Mouse (Mus musculus) myocyte (in vitro differentiated cells): ENCODE results near the gene Srgap2.

Experiments used
- MAX ChIP-seq: IDR thresholded peaks from one replicate; pipeline ENCODE4 v1.6.1; 2011; ENCODE audit warnings: low read depth, mild to moderate bottlenecking, control low read depth
- MYOD1 ChIP-seq, 3 experiments: IDR thresholded peaks; one replicate each; pipeline ENCODE4 v1.6.1; 2011; ENCODE audit warnings: control low read depth in 2 of 3, low read depth in 2 of 3, mild to moderate bottlenecking in 2 of 3, moderate library complexity in 1 of 3; ENCODE audit not compliant: insufficient read length in 2 of 3, control insufficient read depth in 1 of 3
- MYOG ChIP-seq, 3 experiments: IDR thresholded peaks; one replicate each; pipeline ENCODE4 v1.6.1; 2011; ENCODE audit warnings: control low read depth in 2 of 3, low read depth in 2 of 3, mild to moderate bottlenecking in 2 of 3; ENCODE audit not compliant: insufficient read length in 2 of 3, control insufficient read depth in 1 of 3, insufficient read depth in 1 of 3
- POLR2A ChIP-seq: IDR thresholded peaks from one replicate; pipeline ENCODE4 v1.6.1; 2011; ENCODE audit warnings: low read depth, mild to moderate bottlenecking, control low read depth, moderate library complexity; ENCODE audit not compliant: insufficient read length
- POLR2AphosphoS2 ChIP-seq: IDR thresholded peaks from one replicate; pipeline ENCODE4 v1.6.1; 2011; ENCODE audit warnings: low read depth, control low read depth; ENCODE audit not compliant: insufficient read length
- REST ChIP-seq: IDR thresholded peaks from one replicate; pipeline ENCODE4 v1.6.1; 2011; ENCODE audit warnings: mild to moderate bottlenecking, control low read depth, moderate library complexity; ENCODE audit not compliant: insufficient read depth, insufficient read length
- TCF12 ChIP-seq: IDR thresholded peaks from one replicate; pipeline ENCODE4 v1.6.1; 2011; ENCODE audit warnings: mild to moderate bottlenecking, control low read depth; ENCODE audit not compliant: poor library complexity, insufficient read depth, severe bottlenecking
- USF1 ChIP-seq: IDR thresholded peaks from one replicate; pipeline ENCODE4 v1.6.1; 2011; ENCODE audit warnings: low read depth, mild to moderate bottlenecking, control low read depth, moderate library complexity

DNA sequence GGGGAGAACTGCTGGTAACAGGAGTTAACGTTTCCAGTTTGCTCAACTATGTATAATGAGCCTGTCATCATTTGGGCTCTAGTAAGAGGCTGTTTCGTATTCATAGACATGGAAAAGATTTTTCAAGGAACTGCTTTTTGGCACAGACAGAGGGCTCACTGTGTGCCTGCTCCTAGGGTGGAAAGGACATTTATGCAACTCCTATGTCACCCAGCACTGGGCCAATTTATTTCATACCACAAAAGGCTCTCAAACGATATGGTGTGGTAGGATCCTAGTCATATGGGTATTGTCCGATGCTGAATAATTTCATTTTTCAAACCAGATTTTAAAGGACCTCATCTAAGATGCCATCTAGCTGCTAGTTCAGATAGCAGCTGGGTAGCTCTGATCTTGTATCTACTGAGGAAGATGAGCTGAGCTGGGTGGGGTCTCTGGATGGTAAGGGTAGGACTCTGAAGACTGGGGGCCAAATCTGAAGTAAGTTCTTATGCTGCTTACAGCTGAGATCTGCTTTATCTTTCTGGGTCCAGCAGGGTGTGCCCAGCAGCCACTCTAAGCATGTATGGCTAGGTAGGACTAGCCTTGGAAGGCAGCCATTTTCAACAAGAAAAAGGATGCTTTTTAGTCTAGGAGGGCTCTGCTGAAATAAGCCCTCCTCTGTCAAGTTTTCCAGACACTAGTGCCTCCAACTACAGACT, 233.8 kb downstream of the Srgap2 start:
- TF ChIP-seq POLR2A (no peak), TCF12 (no peak), MAX (no peak), USF1 (no peak), POLR2AphosphoS2 (no peak), MYOD1 (IDR thresholded peaks at IDR 0.05; ENCODE audit: control insufficient read depth in 1 of 3, insufficient read length in 2 of 3, low read depth in 2 of 3) (no peak), MYOG (IDR thresholded peaks at IDR 0.05; ENCODE audit: control insufficient read depth in 1 of 3, insufficient read depth in 1 of 3, insufficient read length in 2 of 3, low read depth in 2 of 3) (no peak), REST (no peak)
